Mouse (Mus musculus) midbrain, embryonic 14.5 days (tissue): Measurements from ENCODE around the gene Sctr. TPM values are rescaled to one million over a fixed set of nuclear protein-coding genes. Genes with fewer than 3 reads are reported as not detected.

Experiments used
- ATAC-seq: fragments of 200-750 bp; cut with Nextera tagmentation; 2 replicates; pipeline ENCODE4 v1.8.0; 2017; ENCODE audit warnings: moderate number of reproducible peaks, moderate library complexity; ENCODE audit not compliant: low FRiP score, low TSS enrichment
- DNase-seq: peaks from one replicate; pipeline ENCODE4 v3.0.0-alpha.2; 2015
- H3K27ac ChIP-seq: fragments of 300-500 bp; sonication (generic); replicated peaks from 2 replicates; pipeline ENCODE4 v1.5.1; 2014; ENCODE audit warnings: mild to moderate bottlenecking, low read depth, low read length, moderate library complexity
- H3K27me3 ChIP-seq: fragments of 300-500 bp; sonication (generic); 2 replicates; pipeline ENCODE4 v1.6.1; 2014; ENCODE audit warnings: low read length, control low read depth, mixed read lengths; ENCODE audit not compliant: control insufficient read depth, insufficient read depth
- H3K36me3 ChIP-seq: fragments of 300-500 bp; sonication (generic); 2 replicates; pipeline ENCODE4 v1.6.1; 2014; ENCODE audit warnings: low read length, control low read depth; ENCODE audit not compliant: control insufficient read depth, insufficient read depth
- H3K4me1 ChIP-seq: fragments of 300-500 bp; sonication (generic); 2 replicates; pipeline ENCODE4 v1.6.1; 2014; ENCODE audit warnings: mild to moderate bottlenecking, antibody characterized with exemption, low read length, control low read depth; ENCODE audit not compliant: control insufficient read depth, insufficient read depth
- H3K4me2 ChIP-seq: fragments of 300-500 bp; sonication (generic); 2 replicates; pipeline ENCODE4 v1.6.1; 2014; ENCODE audit warnings: mild to moderate bottlenecking, low read length, moderate library complexity
- H3K4me3 ChIP-seq: fragments of 300-500 bp; sonication (generic); replicated peaks from 2 replicates; pipeline ENCODE4 v1.5.1; 2014; ENCODE audit warnings: low read depth, low read length
- H3K9ac ChIP-seq: fragments of 300-500 bp; sonication (generic); replicated peaks from 2 replicates; pipeline ENCODE4 v1.6.1; 2014; ENCODE audit warnings: mild to moderate bottlenecking, low read length, moderate library complexity
- H3K9me3 ChIP-seq: fragments of 300-500 bp; sonication (generic); 2 replicates; pipeline ENCODE4 v1.6.1; 2016; ENCODE audit warnings: low read length, control low read depth, mixed read lengths; ENCODE audit not compliant: control insufficient read depth
- WGBS: fragments of 180-500 bp; shearing (Covaris S2); extraction: QIAGEN DNeasy Blood & Tissue Kit; methylation state at CpG from one replicate; pipeline ENCODE4 v1.1.7; 2014; 5-methylcytosine and 5-hydroxymethylcytosine counted together
- polyA plus RNA-seq: library from polyadenylated mRNA; unstranded; fragments of >200 nt; fragmentation: Nextera tagmentation; extraction: Ambion mirVana; gene quantifications from 2 replicates; pipeline ENCODE4 v1.2.1, GENCODE M21; 2014

Gene Sctr
- polyA plus RNA-seq, 1 experiment from 2014 or later: 0.53 TPM

DNA sequence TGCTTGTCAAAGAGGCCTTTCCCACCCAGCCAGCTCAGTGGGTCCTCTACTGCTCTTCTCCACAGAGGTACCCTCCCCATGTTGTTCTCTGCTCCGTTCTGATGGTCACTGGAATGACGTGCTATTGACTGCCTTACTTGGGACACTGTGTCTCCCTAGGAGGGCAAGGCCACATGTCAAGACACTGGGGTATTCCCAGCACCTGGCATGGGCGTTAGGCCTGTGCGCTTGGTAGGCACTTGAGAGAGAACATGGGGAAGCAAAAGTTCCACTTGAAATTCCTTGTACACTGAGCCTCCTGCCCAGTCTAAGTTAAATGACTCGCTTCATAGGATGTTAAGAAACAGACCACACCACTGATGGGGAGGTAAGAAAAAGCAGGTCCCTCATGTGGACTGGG is 62.4 kb downstream of the Sctr start:
- no peak overlapping the region for H3K4me2 ChIP-seq
- H3K4me1 ChIP-seq: peaks cover 4% of the 10 kb centered on the region
- H3K27me3 ChIP-seq: peaks cover 9% of the 10 kb centered on the region; the same call in 1 of the 2 replicates
- H3K27ac ChIP-seq: no peak overlapping the region
- H3K9ac ChIP-seq: no peak overlapping the region
- no peak overlapping the region for H3K4me3 ChIP-seq
- DNase-seq: no peak
- no peak for ATAC-seq
- no peaks in the 10 kb centered on the region for H3K36me3 ChIP-seq
- H3K9me3 ChIP-seq: no peaks in the 10 kb centered on the region
- WGBS: 84% methylated on average over 5 of the region's 5 CpGs

DNA sequence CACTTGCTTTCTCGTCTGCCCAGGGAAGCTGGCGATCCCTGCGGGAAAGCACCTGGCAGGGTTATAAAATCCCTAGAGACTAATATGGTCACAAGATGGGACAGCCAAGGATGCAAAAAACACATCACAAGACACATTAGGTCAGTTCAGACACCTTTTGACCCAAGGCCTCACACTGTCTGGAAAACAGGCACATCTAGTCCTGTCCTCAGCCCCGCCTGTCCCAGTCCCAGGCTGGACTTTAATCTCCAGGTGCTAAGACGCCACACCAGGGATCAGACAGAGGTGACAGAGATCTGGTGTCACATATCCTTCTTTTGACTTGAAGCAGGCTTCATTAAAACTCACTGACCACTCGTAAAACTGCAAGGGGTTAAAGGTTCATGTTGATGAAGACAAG is 63.5 kb downstream of the Sctr start:
- Histone ChIP-seq H3K27me3 (peaks cover 13% of the 10 kb centered on the region; the same call in 1 of the 2 replicates), H3K4me1 (peaks cover 4% of the 10 kb centered on the region), H3K27ac (no peak overlapping the region), H3K4me3 (no peak overlapping the region), H3K9me3 (no peaks in the 10 kb centered on the region), H3K4me2 (no peak overlapping the region), H3K36me3 (no peaks in the 10 kb centered on the region), H3K9ac (no peak overlapping the region)
- no peak for DNase-seq
- WGBS: 68% methylated on average over 6 of the region's 6 CpGs
- ATAC-seq: no peak

DNA sequence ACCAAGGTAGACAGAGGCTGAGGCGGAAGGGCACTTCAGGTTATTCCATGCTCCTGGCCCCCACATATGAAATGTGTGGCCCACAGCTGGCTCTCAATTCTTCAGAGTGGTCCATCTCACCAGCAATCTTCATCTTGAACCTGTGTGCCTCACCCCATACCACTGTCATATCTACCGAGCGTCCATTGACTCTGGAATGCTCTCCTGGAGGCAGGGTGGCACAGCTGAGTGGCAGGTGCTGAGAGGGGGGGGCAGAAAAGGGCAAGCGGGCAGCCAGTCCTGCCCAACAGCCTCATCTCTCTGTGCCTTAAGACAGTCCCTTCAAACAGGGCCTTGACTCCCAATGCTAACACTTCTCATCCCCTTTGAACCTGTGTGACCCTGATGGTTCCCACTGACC is 64.4 kb downstream of the Sctr start:
- no peak overlapping the region for H3K4me3 ChIP-seq
- H3K36me3 ChIP-seq: no peaks in the 10 kb centered on the region
- DNase-seq (no peak), ATAC-seq (no peak)
- H3K27ac ChIP-seq: no peak overlapping the region
- WGBS: 88% methylated on average over 4 of the region's 4 CpGs
- no peak overlapping the region for H3K9ac ChIP-seq
- peaks cover 4% of the 10 kb centered on the region for H3K4me1 ChIP-seq
- no peak overlapping the region for H3K4me2 ChIP-seq
- H3K27me3 ChIP-seq: peaks cover 13% of the 10 kb centered on the region; the same call in 1 of the 2 replicates
- H3K9me3 ChIP-seq: no peaks in the 10 kb centered on the region

DNA sequence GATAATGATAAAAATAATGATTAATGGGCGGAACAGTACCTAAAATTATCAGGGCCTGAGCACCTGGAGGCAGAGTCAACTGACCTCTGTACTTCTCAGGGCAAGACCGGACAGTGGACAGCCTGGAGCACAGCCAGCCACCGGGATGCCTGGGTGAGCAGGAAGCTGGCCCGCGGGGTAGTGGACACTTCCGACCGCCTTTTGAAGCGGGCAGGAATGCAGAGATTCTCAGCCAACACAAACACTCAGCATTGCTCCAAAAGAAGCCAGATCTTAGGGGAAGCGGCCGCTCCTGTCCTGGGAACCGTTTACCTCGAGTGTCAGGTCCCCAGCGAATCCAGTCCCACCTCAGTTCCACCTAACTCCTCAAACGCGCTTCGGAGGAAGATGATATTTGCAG is 66.2 kb downstream of the Sctr start:
- Histone ChIP-seq H3K4me1 (peaks cover 4% of the 10 kb centered on the region), H3K27ac (no peak overlapping the region), H3K36me3 (no peaks in the 10 kb centered on the region), H3K9ac (no peak overlapping the region), H3K27me3 (peaks cover 13% of the 10 kb centered on the region; the same call in 1 of the 2 replicates), H3K4me3 (peak overlapping the region; percentile 37), H3K9me3 (no peaks in the 10 kb centered on the region), H3K4me2 (peak overlapping the region; percentile 75)
- 15% methylated on average over 16 of the region's 16 CpGs for WGBS
- ATAC-seq (no peak), DNase-seq (peak; percentile 30)

DNA sequence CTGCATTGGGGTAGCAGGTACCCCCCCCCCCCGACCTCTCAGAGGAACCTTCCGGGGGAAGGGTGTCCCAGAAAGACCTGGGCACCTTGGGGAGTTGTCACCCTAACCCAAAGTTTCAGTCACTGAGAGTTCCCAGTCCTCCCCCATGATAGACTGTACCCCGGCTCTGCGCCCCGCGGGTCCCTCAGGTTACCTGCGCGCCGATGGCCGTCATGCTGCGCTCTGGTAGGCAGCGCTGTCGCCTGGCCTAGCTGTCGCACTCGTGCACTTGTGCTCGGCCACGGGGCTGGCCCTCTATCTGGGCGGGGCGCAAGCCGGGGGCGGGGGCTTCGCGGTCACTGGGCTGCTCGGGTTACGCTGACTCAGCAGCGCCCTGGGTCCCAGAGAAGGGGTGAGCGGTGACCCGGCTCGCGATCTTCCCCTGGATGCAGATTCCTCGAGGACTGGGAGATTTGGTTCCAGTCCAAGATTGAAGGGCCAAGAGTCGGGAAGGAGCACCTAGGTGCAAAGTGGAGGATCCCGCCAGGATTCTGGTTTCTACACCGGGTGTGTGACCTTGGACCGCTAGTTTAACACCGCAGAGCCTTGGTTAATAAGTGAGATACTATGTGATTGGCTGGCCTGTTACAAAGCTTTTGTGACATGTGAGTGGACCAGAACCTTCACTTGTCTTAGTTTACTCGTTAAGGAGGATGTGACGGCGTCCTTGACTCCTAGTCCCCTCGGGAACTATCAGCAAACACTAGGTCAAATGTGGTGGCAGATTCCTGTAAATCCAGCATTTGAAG is 67.0 kb downstream of the Sctr start, which contains the start of gene Tmem37:
Gene Tmem37, minus strand, starts transcription at position 556 of the 788 bp plus-strand sequence.
- peak; percentile 63 for DNase-seq
- peak; percentile 67; the same call in 1 of the 2 replicates for ATAC-seq
- Histone ChIP-seq H3K4me1 (peaks cover 4% of the 10 kb centered on the region), H3K9ac (peak within 1 kb of the TSS; percentile 45), H3K9me3 (no peaks in the 10 kb centered on the region), H3K27ac (no peak within 1 kb of the TSS), H3K4me3 (peak within 1 kb of the TSS; percentile 37), H3K4me2 (peak within 1 kb of the TSS; percentile 75), H3K27me3 (peaks cover 13% of the 10 kb centered on the region; the same call in 1 of the 2 replicates), H3K36me3 (no peaks in the 10 kb centered on the region)
- 1% methylated on average over 40 of the region's 40 CpGs for WGBS

DNA sequence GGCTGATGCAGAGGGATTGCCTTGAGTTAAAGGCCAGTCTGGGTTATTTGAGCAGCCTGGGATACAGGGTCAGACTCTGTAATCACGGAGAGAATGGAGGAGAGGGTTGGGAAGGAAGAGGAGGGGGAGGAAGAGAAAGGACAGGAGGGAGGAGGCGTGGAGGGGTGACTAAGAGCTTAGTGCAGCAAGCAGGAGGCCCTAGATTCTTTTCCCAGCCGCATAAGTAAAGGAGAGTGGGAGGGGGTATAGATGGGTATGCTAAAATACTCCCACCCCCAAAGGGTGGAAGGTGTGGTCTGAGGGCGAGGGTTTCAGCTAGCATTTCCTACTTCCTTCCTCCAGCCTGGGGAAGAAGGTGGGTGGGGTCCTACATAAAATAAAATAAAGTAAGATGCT is 67.6 kb downstream of the Sctr start:
- Histone ChIP-seq H3K4me1 (peaks cover 4% of the 10 kb centered on the region), H3K4me3 (no peak overlapping the region), H3K27me3 (peaks cover 13% of the 10 kb centered on the region; the same call in 1 of the 2 replicates), H3K9ac (no peak overlapping the region), H3K9me3 (no peaks in the 10 kb centered on the region), H3K36me3 (no peaks in the 10 kb centered on the region), H3K27ac (no peak overlapping the region), H3K4me2 (peak overlapping the region; percentile 75)
- DNase-seq (no peak), ATAC-seq (no peak)
- WGBS: 21% methylated on average over 4 of the region's 4 CpGs

DNA sequence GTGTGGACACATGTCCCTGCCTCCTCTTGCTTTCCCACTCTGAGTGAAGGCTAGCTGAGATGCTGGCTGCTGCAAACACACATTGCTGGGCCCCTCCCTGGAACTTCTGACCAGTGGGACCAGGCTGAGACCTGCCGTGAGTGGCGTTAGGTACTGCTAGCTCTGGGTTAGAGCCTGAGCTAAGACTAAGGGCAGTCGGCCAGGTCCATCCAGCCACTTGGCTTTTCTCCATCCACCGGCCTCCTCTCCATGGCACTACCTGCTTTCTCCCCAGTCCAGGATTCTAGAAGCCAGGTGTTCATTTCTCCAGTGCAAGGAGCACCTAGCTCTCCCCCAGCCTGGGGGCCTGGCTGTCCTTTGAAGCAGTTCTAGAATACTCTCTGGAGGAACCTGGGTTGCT is 68.2 kb downstream of the Sctr start:
- no peak overlapping the region for H3K4me2 ChIP-seq
- H3K4me1 ChIP-seq: peaks cover 4% of the 10 kb centered on the region
- no peak overlapping the region for H3K9ac ChIP-seq
- 72% methylated on average over 4 of the region's 4 CpGs for WGBS
- no peaks in the 10 kb centered on the region for H3K9me3 ChIP-seq
- H3K27me3 ChIP-seq: peaks cover 13% of the 10 kb centered on the region; the same call in 1 of the 2 replicates
- no peak for DNase-seq
- no peaks in the 10 kb centered on the region for H3K36me3 ChIP-seq
- H3K27ac ChIP-seq: no peak overlapping the region
- no peak for ATAC-seq
- H3K4me3 ChIP-seq: no peak overlapping the region

DNA sequence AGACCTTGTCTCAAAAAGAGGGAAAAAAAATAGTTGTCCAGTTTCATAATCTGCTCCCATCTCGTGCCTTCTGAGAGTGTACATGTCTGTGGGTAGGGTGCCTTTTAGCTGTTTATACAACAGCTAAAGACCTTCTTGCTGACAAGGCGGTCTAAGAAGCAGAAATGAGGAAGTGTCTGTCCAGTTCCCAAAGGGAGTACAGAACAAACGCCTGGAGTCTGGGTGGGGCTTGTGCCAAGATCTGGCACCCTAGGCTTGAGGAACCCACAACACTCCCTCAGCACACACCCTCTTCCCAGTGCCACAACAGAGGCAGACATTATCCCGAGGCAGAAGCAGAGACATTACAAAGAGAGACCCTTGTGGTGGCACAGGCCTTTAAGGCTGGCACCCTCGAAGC is 68.8 kb downstream of the Sctr start:
- no peak overlapping the region for H3K4me3 ChIP-seq
- no peak for DNase-seq
- ATAC-seq: no peak
- H3K4me1 ChIP-seq: peaks cover 4% of the 10 kb centered on the region
- no peak overlapping the region for H3K27ac ChIP-seq
- H3K27me3 ChIP-seq: peaks cover 13% of the 10 kb centered on the region; the same call in 1 of the 2 replicates
- no peaks in the 10 kb centered on the region for H3K36me3 ChIP-seq
- H3K9ac ChIP-seq: no peak overlapping the region
- WGBS: 84% methylated on average over 5 of the region's 5 CpGs
- no peaks in the 10 kb centered on the region for H3K9me3 ChIP-seq
- H3K4me2 ChIP-seq: no peak overlapping the region
